Mouse (Mus musculus) bone marrow, adult 2 months (tissue): ENCODE results near the gene Prmt9.

Source experiments
- CTCF ChIP-seq: fragments of 200-500 bp; IDR thresholded peaks from 2 replicates; pipeline ENCODE4 v1.5.1; 2011; ENCODE audit warnings: low read length, control low read depth; ENCODE audit not compliant: control insufficient read depth, insufficient read depth
- POLR2A ChIP-seq: fragments of 200-500 bp; IDR thresholded peaks from 2 replicates; pipeline ENCODE4 v1.6.1; 2011; ENCODE audit warnings: low read depth, mild to moderate bottlenecking, control low read depth, low read length, borderline replicate concordance; ENCODE audit not compliant: control insufficient read depth

DNA sequence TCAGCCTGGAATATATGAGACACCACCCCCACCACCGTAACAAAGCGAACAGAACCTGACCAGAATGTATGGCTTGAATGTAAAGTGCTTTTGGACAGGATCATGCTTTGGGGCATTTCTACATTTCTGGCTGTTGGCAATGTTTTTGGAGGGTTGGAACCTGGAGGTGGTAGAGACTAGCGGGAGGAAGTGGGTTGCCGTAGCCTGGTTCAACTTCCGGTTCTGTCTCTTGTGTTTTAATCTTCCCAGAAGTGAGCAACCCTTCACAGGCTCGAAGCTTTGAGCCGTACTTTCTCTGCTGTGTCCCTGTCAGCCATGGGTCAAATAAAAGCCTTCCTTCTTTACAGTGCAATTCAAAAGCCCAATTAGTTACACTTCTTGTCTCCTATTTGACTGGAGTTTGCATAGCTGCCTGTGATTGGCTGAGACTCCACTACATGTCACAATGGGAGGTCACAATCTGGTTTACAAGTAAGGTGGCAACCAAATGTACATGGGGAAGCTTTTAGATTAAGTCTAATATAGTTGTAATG lies 74.5 kb downstream of the Prmt9 start:
- no peak for TF ChIP-seq CTCF
- no peak for TF ChIP-seq POLR2A
